12 mouse cellular contexts compared by ENCODE assay signal in the genomic region with DNA sequence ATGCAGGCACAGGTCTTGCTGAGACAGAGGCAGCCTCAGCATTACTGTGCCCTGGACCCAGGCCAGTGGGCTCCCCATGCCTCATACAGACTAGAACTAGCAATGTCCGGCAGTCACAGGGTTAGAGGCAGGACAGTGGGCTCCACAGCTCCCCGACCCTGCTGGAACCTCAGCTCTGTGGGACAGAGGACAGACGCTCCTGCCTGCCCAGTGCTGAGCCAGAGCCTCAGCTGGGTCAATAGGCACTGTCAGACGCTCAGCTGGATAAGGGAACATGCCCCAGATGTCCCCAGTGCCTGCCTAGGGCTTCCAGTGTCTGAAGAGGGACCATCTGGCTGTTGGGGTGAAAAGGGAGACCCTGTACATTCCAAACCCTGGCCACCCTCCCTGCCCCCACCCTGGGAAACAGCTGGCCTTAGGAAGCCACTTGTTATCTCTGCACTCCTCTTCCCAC. TPM values are rescaled to one million over a fixed set of nuclear protein-coding genes. Genes with fewer than 3 reads are reported as not detected.
DNase-seq lines count a peak whose midpoint lies in the region; ATAC-seq and TF ChIP-seq lines count a peak whose summit lies in the region.
"Had no signal": no experiment of that assay in that cellular context is flagged by ENCODE, and none has a peak within 500 bp of the region (broad histone marks: within the 10 kb centered on the region; RNA-seq: fewer than 3 reads in every experiment).

No protein-coding gene starts in this region.

- no peaks in the 10 kb centered on the region for H3K9me3 ChIP-seq in heart, embryonic 11.5 days (replicated peaks; ENCODE audit: control insufficient read depth, low read length)
- no peaks in the 10 kb centered on the region for H3K9me3 ChIP-seq in midbrain, embryonic 11.5 days (ENCODE audit: control insufficient read depth, low read length)
- no peaks in the 10 kb centered on the region for H3K9me3 ChIP-seq in midbrain, embryonic 14.5 days (ENCODE audit: control insufficient read depth, low read length)
- H3K9me3 ChIP-seq in stomach, embryonic 14.5 days (ENCODE audit: control insufficient read depth, low read depth, low read length): no peaks in the 10 kb centered on the region

- ATAC-seq in heart, embryonic 11.5 days (replicated peaks; ENCODE audit: insufficient number of reproducible peaks, low FRiP score, low TSS enrichment): no peak
- peak; percentile 55 for ATAC-seq in midbrain, embryonic 11.5 days (ENCODE audit: low FRiP score)
- ATAC-seq in midbrain, embryonic 14.5 days (ENCODE audit: low FRiP score, low TSS enrichment): no peak
- 0 out of 2 replicates have a peak, but pooled peaks have one; percentile 12 for ATAC-seq in stomach, embryonic 14.5 days (ENCODE audit: insufficient number of reproducible peaks, insufficient read depth, low FRiP score, low read depth)
- ATAC-seq: inflammation-experienced regulatory T-cells, adult 6 months had no signal

- no peaks in the 10 kb centered on the region; the same call in 1 of the 2 replicates for H3K36me3 ChIP-seq in heart, embryonic 11.5 days (ENCODE audit: control insufficient read depth, insufficient read depth, low read length)
- no peaks in the 10 kb centered on the region for H3K36me3 ChIP-seq in midbrain, embryonic 11.5 days (ENCODE audit: control insufficient read depth, insufficient read depth, low read length)
- H3K36me3 ChIP-seq in midbrain, embryonic 14.5 days (ENCODE audit: control insufficient read depth, insufficient read depth, low read length): peaks cover 23% of the 10 kb centered on the region
- H3K36me3 ChIP-seq in stomach, embryonic 14.5 days (ENCODE audit: control insufficient read depth, insufficient read depth, low read length): peaks cover 7% of the 10 kb centered on the region

- intact Hi-C loops in heart, postnatal 14 days (cut with DNase I): no loop called here

- 10% methylated on average over 4 of the region's 4 CpGs for WGBS in heart, embryonic 11.5 days (ENCODE audit: insufficient replicate concordance)
- 28% methylated on average over 4 of the region's 4 CpGs for WGBS in midbrain, embryonic 11.5 days
- 18% methylated on average over 4 of the region's 4 CpGs for WGBS in midbrain, embryonic 14.5 days
- 21% methylated on average over 4 of the region's 4 CpGs for WGBS in stomach, embryonic 14.5 days

- H3K9ac ChIP-seq in heart, embryonic 11.5 days (ENCODE audit: low read depth, low read length): 0 out of 2 replicates have a peak overlapping the region, but pooled peaks have one; percentile 52
- peak overlapping the region; percentile 24; the same call in 1 of the 2 replicates for H3K9ac ChIP-seq in midbrain, embryonic 11.5 days (ENCODE audit: low read length)
- no peak overlapping the region for H3K9ac ChIP-seq in midbrain, embryonic 14.5 days (replicated peaks; ENCODE audit: low read length)
- no peak overlapping the region for H3K9ac ChIP-seq in stomach, embryonic 14.5 days (replicated peaks; ENCODE audit: low read depth, low read length)

- no peak overlapping the region for H3K4me2 ChIP-seq in heart, embryonic 11.5 days
- no peak overlapping the region for H3K4me2 ChIP-seq in midbrain, embryonic 11.5 days
- H3K4me2 ChIP-seq in midbrain, embryonic 14.5 days (ENCODE audit: low read length): no peak overlapping the region
- H3K4me2 ChIP-seq in stomach, embryonic 14.5 days (replicated peaks; ENCODE audit: low read depth, low read length): no peak overlapping the region

- H3K4me1 ChIP-seq in heart, embryonic 11.5 days (ENCODE audit: control insufficient read depth, insufficient read depth, low read length): peaks cover 50% of the 10 kb centered on the region
- H3K4me1 ChIP-seq in midbrain, embryonic 11.5 days (ENCODE audit: control insufficient read depth, insufficient read depth, low read length): peaks cover 35% of the 10 kb centered on the region
- H3K4me1 ChIP-seq in midbrain, embryonic 14.5 days (ENCODE audit: control insufficient read depth, insufficient read depth, low read length): peaks cover 18% of the 10 kb centered on the region
- peaks cover 6% of the 10 kb centered on the region; the same call in 1 of the 2 replicates for H3K4me1 ChIP-seq in stomach, embryonic 14.5 days (ENCODE audit: control insufficient read depth, insufficient read depth, low read length)

- H3K27ac ChIP-seq in heart, embryonic 11.5 days (ENCODE audit: low read depth, low read length): no peak overlapping the region
- H3K27ac ChIP-seq in midbrain, embryonic 11.5 days (ENCODE audit: low read depth, low read length): no peak overlapping the region; the same call in 1 of the 2 replicates
- no peak overlapping the region for H3K27ac ChIP-seq in midbrain, embryonic 14.5 days (replicated peaks; ENCODE audit: low read depth, low read length)
- no peak overlapping the region for H3K27ac ChIP-seq in stomach, embryonic 14.5 days (ENCODE audit: low read length)
- H3K27ac ChIP-seq in layer of hippocampus, adult 2 months: no peak overlapping the region

- no peaks in the 10 kb centered on the region for H3K27me3 ChIP-seq in heart, embryonic 11.5 days (ENCODE audit: control insufficient read depth, insufficient read depth, low read length)
- no peaks in the 10 kb centered on the region for H3K27me3 ChIP-seq in midbrain, embryonic 11.5 days (ENCODE audit: control insufficient read depth, insufficient read depth, low read length)
- no peaks in the 10 kb centered on the region for H3K27me3 ChIP-seq in midbrain, embryonic 14.5 days (ENCODE audit: control insufficient read depth, insufficient read depth, low read length)
- H3K27me3 ChIP-seq in stomach, embryonic 14.5 days (ENCODE audit: control insufficient read depth, insufficient read depth, low read length): no peaks in the 10 kb centered on the region

- DNase-seq in heart, postnatal 14 days: no peak
- peak; percentile 82 for DNase-seq in midbrain, embryonic 11.5 days (ENCODE audit: low spot score, missing footprints)
- no peak for DNase-seq in midbrain, embryonic 14.5 days
- DNase-seq in kidney, postnatal 14 days: peak; percentile 50
- DNase-seq in gastrocnemius, postnatal 25 days: no peak
- DNase-seq in layer of hippocampus, adult 2 months (ENCODE audit: low spot score in 2 of 2): no peak
- DNase-seq: spleen, adult 18-20 months; thymus, postnatal 4 days had no signal

- no peak for TF ChIP-seq CTCF in layer of hippocampus, adult 2 months (conservative IDR thresholded peaks at IDR 0.05)

- H3K4me3 ChIP-seq in heart, embryonic 11.5 days (ENCODE audit: low read depth, low read length): no peak overlapping the region
- H3K4me3 ChIP-seq in midbrain, embryonic 11.5 days (ENCODE audit: low read depth, low read length): no peak overlapping the region
- no peak overlapping the region for H3K4me3 ChIP-seq in midbrain, embryonic 14.5 days (replicated peaks; ENCODE audit: low read depth, low read length)
- no peak overlapping the region for H3K4me3 ChIP-seq in stomach, embryonic 14.5 days (ENCODE audit: low read depth, low read length)
- H3K4me3 ChIP-seq in layer of hippocampus, adult 2 months: no peak overlapping the region

RNA-seq across cellular contexts. Expression of gene Cplx3, which starts 8.1 kb away (rescaled TPM):
- polyA plus RNA-seq in heart, embryonic 11.5 days (2014; fragmentation: Nextera tagmentation; extraction: Ambion mirVana): not detected in 2 replicates
- not detected for total RNA-seq in heart, postnatal 14 days (2021)
- polyA plus RNA-seq in midbrain, embryonic 11.5 days (2014; fragmentation: Nextera tagmentation; extraction: Ambion mirVana): 3.0 and 3.1 TPM in 2 replicates
- polyA plus RNA-seq in midbrain, embryonic 14.5 days (2014; fragmentation: Nextera tagmentation; extraction: Ambion mirVana): 0.74 and 0.96 TPM in 2 replicates
- not detected in 2 replicates for polyA plus RNA-seq in stomach, embryonic 14.5 days (2014; fragmentation: Nextera tagmentation; extraction: Ambion mirVana)
- total RNA-seq in gastrocnemius, postnatal 25 days (2021): not detected
- 1 to 10 TPM; 3.7 to 5.9 TPM for total RNA-seq in layer of hippocampus, adult 2 months (2021)
- polyA plus RNA-seq: inflammation-experienced regulatory T-cells, adult 6 months had no signal

RNA-seq across cellular contexts. Expression of gene Ulk3, which starts 8.7 kb away (rescaled TPM):
- 10.0 and 12.4 TPM in 2 replicates for polyA plus RNA-seq in heart, embryonic 11.5 days (2014; fragmentation: Nextera tagmentation; extraction: Ambion mirVana)
- 1 to 10 TPM; 8.9 to 9.1 TPM for total RNA-seq in heart, postnatal 14 days (2021)
- 7.3 and 8.1 TPM in 2 replicates for polyA plus RNA-seq in midbrain, embryonic 11.5 days (2014; fragmentation: Nextera tagmentation; extraction: Ambion mirVana)
- polyA plus RNA-seq in midbrain, embryonic 14.5 days (2014; fragmentation: Nextera tagmentation; extraction: Ambion mirVana): 12.5 and 20.4 TPM in 2 replicates
- polyA plus RNA-seq in stomach, embryonic 14.5 days (2014; fragmentation: Nextera tagmentation; extraction: Ambion mirVana): 14.4 and 15.3 TPM in 2 replicates
- 1 to 10 TPM; 3.8 to 4.0 TPM for total RNA-seq in gastrocnemius, postnatal 25 days (2021)
- total RNA-seq in layer of hippocampus, adult 2 months (2021): 10 to 100 TPM; 32.7 to 35.4 TPM

RNA-seq across cellular contexts. Expression of gene Lman1l, which starts 22.6 kb away (rescaled TPM):
- polyA plus RNA-seq in heart, embryonic 11.5 days (2014; fragmentation: Nextera tagmentation; extraction: Ambion mirVana): not detected in 2 replicates
- total RNA-seq in heart, postnatal 14 days (2021): not detected
- polyA plus RNA-seq in midbrain, embryonic 11.5 days (2014; fragmentation: Nextera tagmentation; extraction: Ambion mirVana): 0.08 TPM in 1 of 2 replicates, not detected in the other
- polyA plus RNA-seq in midbrain, embryonic 14.5 days (2014; fragmentation: Nextera tagmentation; extraction: Ambion mirVana): not detected in 2 replicates
- not detected in 2 replicates for polyA plus RNA-seq in stomach, embryonic 14.5 days (2014; fragmentation: Nextera tagmentation; extraction: Ambion mirVana)
- not detected for total RNA-seq in gastrocnemius, postnatal 25 days (2021)
- not detected for total RNA-seq in layer of hippocampus, adult 2 months (2021)
- total RNA-seq: left cerebral cortex, postnatal 14 days had no signal

RNA-seq across cellular contexts. Expression of gene Scamp2, which starts 37.2 kb away (rescaled TPM):
- 53.3 and 54.9 TPM in 2 replicates for polyA plus RNA-seq in heart, embryonic 11.5 days (2014; fragmentation: Nextera tagmentation; extraction: Ambion mirVana)
- 10 to 100 TPM; 28.0 to 32.7 TPM for total RNA-seq in heart, postnatal 14 days (2021)
- polyA plus RNA-seq in midbrain, embryonic 11.5 days (2014; fragmentation: Nextera tagmentation; extraction: Ambion mirVana): 58.2 and 62.6 TPM in 2 replicates
- polyA plus RNA-seq in midbrain, embryonic 14.5 days (2014; fragmentation: Nextera tagmentation; extraction: Ambion mirVana): 48.2 TPM in 2 replicates
- polyA plus RNA-seq in stomach, embryonic 14.5 days (2014; fragmentation: Nextera tagmentation; extraction: Ambion mirVana): 85.2 and 87.8 TPM in 2 replicates
- 10 to 100 TPM; 31.3 to 36.9 TPM for total RNA-seq in gastrocnemius, postnatal 25 days (2021)
- 10 to 100 TPM; 22.5 to 26.3 TPM for total RNA-seq in layer of hippocampus, adult 2 months (2021)

RNA-seq across cellular contexts. Expression of gene Mpi, which starts 45.4 kb away (rescaled TPM):
- 67.5 and 76.1 TPM in 2 replicates for polyA plus RNA-seq in heart, embryonic 11.5 days (2014; fragmentation: Nextera tagmentation; extraction: Ambion mirVana)
- total RNA-seq in heart, postnatal 14 days (2021): 100 to 1,000 TPM; 162 to 176 TPM
- polyA plus RNA-seq in midbrain, embryonic 11.5 days (2014; fragmentation: Nextera tagmentation; extraction: Ambion mirVana): 49.8 and 54.0 TPM in 2 replicates
- 53.5 and 56.5 TPM in 2 replicates for polyA plus RNA-seq in midbrain, embryonic 14.5 days (2014; fragmentation: Nextera tagmentation; extraction: Ambion mirVana)
- 31.8 and 33.1 TPM in 2 replicates for polyA plus RNA-seq in stomach, embryonic 14.5 days (2014; fragmentation: Nextera tagmentation; extraction: Ambion mirVana)
- 10 to 100 TPM; 75.1 to 87.6 TPM for total RNA-seq in gastrocnemius, postnatal 25 days (2021)
- 10 to 100 TPM; 72.5 to 77.6 TPM for total RNA-seq in layer of hippocampus, adult 2 months (2021)

Comparison
In these comparisons a context has a peak if more than half of its experiments do, and no peak if none do; other contexts are left out.
1. ATAC-seq: peak in midbrain, embryonic 11.5 days (single experiment) and stomach, embryonic 14.5 days (single experiment); none in heart, embryonic 11.5 days (single experiment) and midbrain, embryonic 14.5 days (single experiment).
2. H3K9ac ChIP-seq: peak in heart, embryonic 11.5 days (single experiment) and midbrain, embryonic 11.5 days (single experiment); none in midbrain, embryonic 14.5 days (single experiment) and stomach, embryonic 14.5 days (single experiment).
3. DNase-seq: peak in midbrain, embryonic 11.5 days (single experiment) and kidney, postnatal 14 days (single experiment); none in heart, postnatal 14 days (0 of 2), midbrain, embryonic 14.5 days (single experiment), gastrocnemius, postnatal 25 days (single experiment) and layer of hippocampus, adult 2 months (0 of 2).